Mouse (Mus musculus) cortical plate, adult 2 months (tissue): ENCODE measurements around the gene Vmp1.

Experiments
- CTCF ChIP-seq: fragments of 200-500 bp; IDR thresholded peaks from 2 replicates; pipeline ENCODE4 v1.5.1; 2011; ENCODE audit warnings: mild to moderate bottlenecking, control low read depth, low read length; ENCODE audit not compliant: insufficient read depth; ENCODE audit errors: extremely low read depth
- POLR2A ChIP-seq: fragments of 200-500 bp; IDR thresholded peaks from 2 replicates; pipeline ENCODE4 v1.6.1; 2011; ENCODE audit warnings: mild to moderate bottlenecking, low read length, control low read depth; ENCODE audit not compliant: insufficient read depth; ENCODE audit errors: extremely low read depth

DNA sequence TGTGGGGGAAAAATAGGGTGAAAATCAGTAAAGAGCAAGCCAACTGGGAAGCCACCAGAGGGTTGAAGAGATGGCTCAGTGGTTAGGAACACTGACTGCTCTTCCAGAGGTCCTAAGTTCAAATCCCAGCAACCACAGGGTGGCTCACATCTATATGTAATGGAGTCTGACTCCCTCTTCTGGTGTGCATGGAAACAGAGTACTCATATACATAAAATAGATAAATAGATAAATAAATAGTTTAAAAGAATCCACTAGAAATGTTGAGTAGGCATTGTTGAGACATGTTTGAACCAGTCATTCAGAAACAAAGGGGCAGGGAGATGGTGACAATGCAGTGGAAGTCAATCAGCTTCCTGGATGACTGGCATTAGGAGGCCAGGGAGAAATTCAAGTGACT is 56.0 kb downstream of the Vmp1 start:
- TF ChIP-seq CTCF = no peak
- no peak for TF ChIP-seq POLR2A
